Comparison of ENCODE assay signal across 7 mouse cellular contexts in genomic region chr4:143279016-143279415, GRCm38 (mm10). TPM values are rescaled to one million over a fixed set of nuclear protein-coding genes. Genes with fewer than 3 reads are reported as not detected.
DNase-seq lines count a peak whose midpoint lies in the region; ATAC-seq and TF ChIP-seq lines count a peak whose summit lies in the region.

No protein-coding gene starts in this region.

- TF ChIP-seq CTCF in stomach, postnatal 0 days (IDR thresholded peaks at IDR 0.05; ENCODE audit: low read depth), result no peak

- no peak for ATAC-seq in stomach, embryonic 14.5 days (ENCODE audit: insufficient number of reproducible peaks, insufficient read depth, low FRiP score, low read depth)
- ATAC-seq in stomach, postnatal 0 days (ENCODE audit: low FRiP score, low TSS enrichment), result no peak
- 0 out of 2 replicates have a peak, but pooled peaks have one; percentile 38 for ATAC-seq in hindbrain, embryonic 11.5 days (ENCODE audit: low FRiP score)
- ATAC-seq in midbrain, embryonic 11.5 days (ENCODE audit: low FRiP score), result peak; percentile 47; the same call in 1 of the 2 replicates
- ATAC-seq in cerebellum, adult (ENCODE audit: insufficient number of reproducible peaks, low FRiP score, low TSS enrichment), result no peak

- DNase-seq in stomach, postnatal 0 days (ENCODE audit: low spot score), result no peak
- DNase-seq in hindbrain, embryonic 11.5 days (ENCODE audit: low spot score), result no peak
- DNase-seq in midbrain, embryonic 11.5 days (ENCODE audit: low spot score, missing footprints), result no peak
- no peak for DNase-seq in adrenal gland, adult (ENCODE audit: inconsistent age in 2 of 2, low spot score in 1 of 2)
- no peak for DNase-seq in thymus, postnatal 14 days

- no peak overlapping the region for H3K4me3 ChIP-seq in stomach, embryonic 14.5 days (ENCODE audit: low read depth, low read length)
- no peak overlapping the region for H3K4me3 ChIP-seq in stomach, postnatal 0 days (ENCODE audit: low read depth, low read length)
- H3K4me3 ChIP-seq in hindbrain, embryonic 11.5 days (ENCODE audit: low read depth, low read length), result no peak overlapping the region
- no peak overlapping the region for H3K4me3 ChIP-seq in midbrain, embryonic 11.5 days (ENCODE audit: low read depth, low read length)

- no peaks in the 10 kb centered on the region for H3K27me3 ChIP-seq in stomach, embryonic 14.5 days (ENCODE audit: control insufficient read depth, insufficient read depth, low read length)
- no peaks in the 10 kb centered on the region for H3K27me3 ChIP-seq in stomach, postnatal 0 days (ENCODE audit: control insufficient read depth, insufficient read depth, low read length)
- no peaks in the 10 kb centered on the region for H3K27me3 ChIP-seq in hindbrain, embryonic 11.5 days (ENCODE audit: control insufficient read depth, insufficient read depth, low read length)
- H3K27me3 ChIP-seq in midbrain, embryonic 11.5 days (ENCODE audit: control insufficient read depth, insufficient read depth, low read length), result no peaks in the 10 kb centered on the region

- no peak overlapping the region for H3K4me2 ChIP-seq in stomach, embryonic 14.5 days (replicated peaks; ENCODE audit: low read depth, low read length)
- no peak overlapping the region for H3K4me2 ChIP-seq in stomach, postnatal 0 days (replicated peaks; ENCODE audit: low read depth)
- H3K4me2 ChIP-seq in hindbrain, embryonic 11.5 days (replicated peaks; ENCODE audit: low read depth, low read length), result no peak overlapping the region
- no peak overlapping the region for H3K4me2 ChIP-seq in midbrain, embryonic 11.5 days

- H3K36me3 ChIP-seq in stomach, embryonic 14.5 days (ENCODE audit: control insufficient read depth, insufficient read depth, low read length), result no peaks in the 10 kb centered on the region
- H3K36me3 ChIP-seq in stomach, postnatal 0 days (ENCODE audit: control insufficient read depth, insufficient read depth, low read length), result no peaks in the 10 kb centered on the region
- 0 out of 2 replicates have a peak, but pooled peaks cover 5% of the 10 kb centered on the region for H3K36me3 ChIP-seq in hindbrain, embryonic 11.5 days (ENCODE audit: control insufficient read depth, insufficient read depth, low read length)
- H3K36me3 ChIP-seq in midbrain, embryonic 11.5 days (ENCODE audit: control insufficient read depth, insufficient read depth, low read length), result no peaks in the 10 kb centered on the region; the same call in 1 of the 2 replicates

- H3K9ac ChIP-seq in stomach, embryonic 14.5 days (replicated peaks; ENCODE audit: low read depth, low read length), result no peak overlapping the region
- no peak overlapping the region for H3K9ac ChIP-seq in stomach, postnatal 0 days (ENCODE audit: low read length)
- H3K9ac ChIP-seq in hindbrain, embryonic 11.5 days (ENCODE audit: low read depth, low read length), result no peak overlapping the region
- H3K9ac ChIP-seq in midbrain, embryonic 11.5 days (ENCODE audit: low read length), result no peak overlapping the region; the same call in 1 of the 2 replicates

- no peaks in the 10 kb centered on the region for H3K9me3 ChIP-seq in stomach, embryonic 14.5 days (ENCODE audit: control insufficient read depth, low read depth, low read length)
- H3K9me3 ChIP-seq in stomach, postnatal 0 days (ENCODE audit: control insufficient read depth, low read length), result no peaks in the 10 kb centered on the region
- no peaks in the 10 kb centered on the region for H3K9me3 ChIP-seq in hindbrain, embryonic 11.5 days (ENCODE audit: control insufficient read depth, low read length)
- H3K9me3 ChIP-seq in midbrain, embryonic 11.5 days (ENCODE audit: control insufficient read depth, low read length), result no peaks in the 10 kb centered on the region

- peak overlapping the region; percentile 79 for H3K27ac ChIP-seq in stomach, embryonic 14.5 days (ENCODE audit: low read length)
- no peak overlapping the region for H3K27ac ChIP-seq in stomach, postnatal 0 days (replicated peaks)
- H3K27ac ChIP-seq in hindbrain, embryonic 11.5 days (ENCODE audit: low read depth, low read length), result peak overlapping the region; percentile 89
- H3K27ac ChIP-seq in midbrain, embryonic 11.5 days (ENCODE audit: low read depth, low read length), result peak overlapping the region; percentile 92

- WGBS in stomach, embryonic 14.5 days, result 67% methylated on average over 5 of the region's 5 CpGs
- WGBS in stomach, postnatal 0 days, result 63% methylated on average over 5 of the region's 5 CpGs
- WGBS in hindbrain, embryonic 11.5 days, result 63% methylated on average over 5 of the region's 5 CpGs
- 66% methylated on average over 5 of the region's 5 CpGs for WGBS in midbrain, embryonic 11.5 days

- peaks cover 18% of the 10 kb centered on the region; the same call in 1 of the 2 replicates for H3K4me1 ChIP-seq in stomach, embryonic 14.5 days (ENCODE audit: control insufficient read depth, insufficient read depth, low read length)
- H3K4me1 ChIP-seq in stomach, postnatal 0 days (replicated peaks; ENCODE audit: control insufficient read depth, insufficient read depth), result no peaks in the 10 kb centered on the region
- 0 out of 2 replicates have a peak, but pooled peaks cover 4% of the 10 kb centered on the region for H3K4me1 ChIP-seq in hindbrain, embryonic 11.5 days (replicated peaks; ENCODE audit: control insufficient read depth, insufficient read depth, low read length)
- peaks cover 18% of the 10 kb centered on the region for H3K4me1 ChIP-seq in midbrain, embryonic 11.5 days (ENCODE audit: control insufficient read depth, insufficient read depth, low read length)

- TF ChIP-seq EP300 in stomach, postnatal 0 days (optimal IDR thresholded peaks at IDR 0.05), result no peak

RNA-seq across cellular contexts. Expression of gene Pdpn, which starts 20.3 kb away (rescaled TPM):
- 35.4 and 41.3 TPM in 2 replicates for polyA plus RNA-seq in stomach, embryonic 14.5 days (2014; fragmentation: Nextera tagmentation; extraction: Ambion mirVana)
- polyA plus RNA-seq in stomach, postnatal 0 days (2015; fragmentation: Nextera tagmentation; extraction: Ambion mirVana), result 27.5 and 36.0 TPM in 2 replicates
- 134 and 135 TPM in 2 replicates for polyA plus RNA-seq in hindbrain, embryonic 11.5 days (2014; fragmentation: Nextera tagmentation; extraction: Ambion mirVana)
- polyA plus RNA-seq in midbrain, embryonic 11.5 days (2014; fragmentation: Nextera tagmentation; extraction: Ambion mirVana), result 119 and 125 TPM in 2 replicates

Comparison
In these comparisons a context has a peak if more than half of its experiments do, and no peak if none do; other contexts are left out.
1. ATAC-seq: peak in hindbrain, embryonic 11.5 days (single experiment) and midbrain, embryonic 11.5 days (single experiment); none in stomach, embryonic 14.5 days (single experiment), stomach, postnatal 0 days (single experiment) and cerebellum, adult (single experiment).